Mouse (Mus musculus) myocyte (in vitro differentiated cells): Measurements from ENCODE around the gene Rnf157.

ENCODE experiments used
- CEBPB ChIP-seq: IDR thresholded peaks from 2 replicates; pipeline ENCODE4 v1.6.1; 2011; ENCODE audit warnings: mild to moderate bottlenecking, moderate library complexity; ENCODE audit not compliant: poor library complexity, insufficient read depth, severe bottlenecking
- MAX ChIP-seq: IDR thresholded peaks from one replicate; pipeline ENCODE4 v1.6.1; 2011; ENCODE audit warnings: low read depth, mild to moderate bottlenecking, control low read depth
- POLR2A ChIP-seq: IDR thresholded peaks from one replicate; pipeline ENCODE4 v1.6.1; 2011; ENCODE audit warnings: low read depth, mild to moderate bottlenecking, control low read depth, moderate library complexity; ENCODE audit not compliant: insufficient read length
- POLR2AphosphoS2 ChIP-seq: IDR thresholded peaks from one replicate; pipeline ENCODE4 v1.6.1; 2011; ENCODE audit warnings: low read depth, control low read depth; ENCODE audit not compliant: insufficient read length
- TCF12 ChIP-seq: IDR thresholded peaks from one replicate; pipeline ENCODE4 v1.6.1; 2011; ENCODE audit warnings: mild to moderate bottlenecking, control low read depth; ENCODE audit not compliant: poor library complexity, insufficient read depth, severe bottlenecking
- USF1 ChIP-seq: IDR thresholded peaks from one replicate; pipeline ENCODE4 v1.6.1; 2011; ENCODE audit warnings: low read depth, mild to moderate bottlenecking, control low read depth, moderate library complexity

GRCm38 (mm10) chr11:116336393-116336792, 76.4 kb downstream of the Rnf157 start:
- TF ChIP-seq USF1 (no peak), POLR2A (no peak), POLR2AphosphoS2 (peak; percentile 67), MAX (no peak), TCF12 (no peak), CEBPB (no peak)
